Mouse (Mus musculus) forebrain, embryonic 12.5 days (tissue): Measurements from ENCODE around the gene Gm28035. TPM values are rescaled to one million over a fixed set of nuclear protein-coding genes. Genes with fewer than 3 reads are reported as not detected.

Experiments used
- ATAC-seq: fragments of 200-750 bp; cut with Nextera tagmentation; 2 replicates; pipeline ENCODE4 v1.8.0; 2017; ENCODE audit warnings: moderate TSS enrichment; ENCODE audit not compliant: low FRiP score
- H3K27ac ChIP-seq: fragments of 300-500 bp; sonication (generic); 2 replicates; pipeline ENCODE4 v1.5.1; 2016; ENCODE audit warnings: mild to moderate bottlenecking
- H3K27me3 ChIP-seq: fragments of 300-500 bp; sonication (generic); 2 replicates; pipeline ENCODE4 v1.6.1; 2016; ENCODE audit warnings: mild to moderate bottlenecking
- H3K36me3 ChIP-seq: fragments of 300-500 bp; sonication (generic); replicated peaks from 2 replicates; pipeline ENCODE4 v1.6.1; 2016; ENCODE audit warnings: mild to moderate bottlenecking
- H3K4me1 ChIP-seq: fragments of 300-500 bp; sonication (generic); 2 replicates; pipeline ENCODE4 v1.6.1; 2016
- H3K4me2 ChIP-seq: fragments of 300-500 bp; sonication (generic); 2 replicates; pipeline ENCODE4 v1.6.1; 2016; ENCODE audit warnings: mild to moderate bottlenecking, moderate library complexity
- H3K4me3 ChIP-seq: fragments of 300-500 bp; sonication (generic); replicated peaks from 2 replicates; pipeline ENCODE4 v1.5.1; 2016; ENCODE audit warnings: mild to moderate bottlenecking
- H3K9ac ChIP-seq: fragments of 300-500 bp; sonication (generic); 2 replicates; pipeline ENCODE4 v1.6.1; 2016; ENCODE audit warnings: mild to moderate bottlenecking
- H3K9me3 ChIP-seq: fragments of 300-500 bp; sonication (generic); 2 replicates; pipeline ENCODE4 v1.6.1; 2016
- WGBS: fragments of 180-500 bp; shearing (Covaris S2); methylation state at CpG from one replicate; pipeline ENCODE4 v1.1.7; 2016; 5-methylcytosine and 5-hydroxymethylcytosine counted together
- polyA plus RNA-seq: library from polyadenylated mRNA; unstranded; fragments of >200 nt; fragmentation: Nextera tagmentation; extraction: Ambion mirVana; gene quantifications from 2 replicates; pipeline ENCODE4 v1.2.1, GENCODE M21; 2016

Gene Gm28035
- polyA plus RNA-seq, 1 experiment from 2014 or later, result 0.64 TPM

- Histone ChIP-seq H3K9me3 (no peaks in the 10 kb centered on the region), H3K27me3 (no peaks in the 10 kb centered on the region), H3K4me3 (no peak overlapping the region), H3K4me2 (no peak overlapping the region), H3K4me1 (peaks cover 24% of the 10 kb centered on the region), H3K27ac (no peak overlapping the region), H3K36me3 (peaks cover 31% of the 10 kb centered on the region), H3K9ac (peak overlapping the region; percentile 17; the same call in 1 of the 2 replicates)
- 94% methylated on average over 2 of the region's 2 CpGs for WGBS
- ATAC-seq, result no peak
Observed at GRCm38 (mm10) chr2:30267466-30267865, 27.1 kb downstream of the Gm28035 start.

- no peaks in the 10 kb centered on the region for H3K27me3 ChIP-seq
- H3K27ac ChIP-seq, result no peak overlapping the region
- H3K4me1 ChIP-seq, result peaks cover 20% of the 10 kb centered on the region
- H3K36me3 ChIP-seq, result peaks cover 27% of the 10 kb centered on the region
- no peak overlapping the region for H3K4me2 ChIP-seq
- H3K9ac ChIP-seq, result no peak overlapping the region
- no peak overlapping the region for H3K4me3 ChIP-seq
- no peaks in the 10 kb centered on the region for H3K9me3 ChIP-seq
- 57% methylated on average over 4 of the region's 4 CpGs for WGBS
- ATAC-seq, result no peak
Observed at GRCm38 (mm10) chr2:30268371-30268770, 28.0 kb downstream of the Gm28035 start.

DNA sequence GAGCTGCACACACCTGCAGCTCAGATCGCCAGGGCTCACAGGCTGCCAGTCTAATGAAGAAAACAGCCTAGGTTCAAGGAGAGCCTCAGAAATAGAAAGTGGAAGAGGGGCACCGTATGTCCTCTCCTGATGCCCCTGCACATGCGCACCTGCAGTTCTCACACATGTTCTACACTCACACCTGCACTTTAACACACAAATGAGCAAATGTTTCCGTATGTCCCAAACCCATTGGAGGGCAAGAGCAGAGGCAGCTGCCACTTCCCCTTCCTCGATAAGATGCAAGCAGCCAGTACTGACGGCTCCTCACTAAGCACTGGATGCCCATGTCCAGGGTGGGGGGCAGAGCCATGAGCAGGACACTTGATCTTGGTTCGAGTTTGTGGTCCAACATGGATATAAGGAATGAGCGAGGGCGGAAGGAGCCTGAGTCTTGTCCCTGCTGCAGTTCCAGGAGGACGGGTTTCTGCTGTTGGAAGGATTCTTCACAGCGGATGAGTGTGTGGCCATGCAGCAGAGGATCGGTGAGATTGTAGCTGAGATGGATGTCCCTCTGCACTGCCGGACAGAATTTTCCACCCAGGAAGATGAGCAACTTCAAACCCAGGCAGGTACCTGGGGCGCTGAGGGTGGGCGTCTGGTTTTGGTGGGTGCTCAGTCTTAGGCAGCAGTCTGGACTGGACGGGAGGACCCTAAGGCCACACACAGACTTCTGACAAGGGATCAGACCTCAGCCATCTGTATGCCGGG is 29.0 kb downstream of the Gm28035 start:
- H3K4me3 ChIP-seq, result no peak overlapping the region
- peaks cover 19% of the 10 kb centered on the region for H3K4me1 ChIP-seq
- peak overlapping the region; percentile 31; the same call in 1 of the 2 replicates for H3K27ac ChIP-seq
- no peaks in the 10 kb centered on the region for H3K27me3 ChIP-seq
- H3K9me3 ChIP-seq, result no peaks in the 10 kb centered on the region
- no peak for ATAC-seq
- H3K4me2 ChIP-seq, result no peak overlapping the region
- WGBS, result 92% methylated on average over 17 of the region's 17 CpGs
- peaks cover 16% of the 10 kb centered on the region for H3K36me3 ChIP-seq
- no peak overlapping the region; the same call in 1 of the 2 replicates for H3K9ac ChIP-seq

DNA sequence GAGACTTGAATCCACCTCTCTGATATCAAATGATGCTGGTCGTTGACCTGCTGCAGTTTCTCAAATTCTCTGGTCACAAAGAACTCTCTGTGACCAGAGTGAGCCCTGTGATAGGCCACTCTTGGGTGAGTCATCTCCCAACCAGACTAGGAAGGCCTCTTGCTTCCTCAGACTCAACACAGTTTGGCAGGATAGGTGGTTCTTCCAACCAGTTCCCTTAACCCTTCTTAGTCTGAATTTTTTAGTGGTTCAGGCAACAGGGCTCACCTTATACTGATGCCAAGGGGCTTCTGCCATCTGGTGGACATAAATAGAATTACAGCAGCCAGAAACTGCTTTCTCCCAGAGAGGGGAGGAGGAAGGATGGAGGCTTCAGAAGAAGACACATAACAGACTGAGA is 29.8 kb downstream of the Gm28035 start:
- Histone ChIP-seq H3K27me3 (no peaks in the 10 kb centered on the region), H3K4me3 (no peak overlapping the region), H3K9me3 (no peaks in the 10 kb centered on the region), H3K4me1 (peaks cover 19% of the 10 kb centered on the region), H3K9ac (no peak overlapping the region), H3K36me3 (peaks cover 9% of the 10 kb centered on the region), H3K27ac (no peak overlapping the region), H3K4me2 (no peak overlapping the region)
- ATAC-seq, result no peak
- 63% methylated on average over 1 of the region's 1 CpGs for WGBS

- Histone ChIP-seq H3K27ac (no peak within 1 kb of the TSS), H3K36me3 (peaks cover 7% of the 10 kb centered on the region; the same call in 1 of the 2 replicates), H3K9ac (no peak within 1 kb of the TSS), H3K4me2 (no peak within 1 kb of the TSS), H3K4me1 (peaks cover 9% of the 10 kb centered on the region), H3K4me3 (no peak within 1 kb of the TSS), H3K27me3 (no peaks in the 10 kb centered on the region), H3K9me3 (no peaks in the 10 kb centered on the region)
- no peak for ATAC-seq
- WGBS, result 94% methylated on average over 11 of the region's 11 CpGs
Observed at GRCm38 (mm10) chr2:30280743-30281142, 40.4 kb downstream of the Gm28035 start, which contains the start of gene Gm28038. Gene Gm28038 (plus strand): TSS chr2:30281043.

- WGBS, result 84% methylated on average over 3 of the region's 3 CpGs
- H3K27me3 ChIP-seq, result no peaks in the 10 kb centered on the region
- H3K4me3 ChIP-seq, result no peak overlapping the region
- peaks cover 7% of the 10 kb centered on the region; the same call in 1 of the 2 replicates for H3K36me3 ChIP-seq
- no peak overlapping the region for H3K27ac ChIP-seq
- no peaks in the 10 kb centered on the region for H3K9me3 ChIP-seq
- H3K4me2 ChIP-seq, result no peak overlapping the region
- no peak overlapping the region for H3K9ac ChIP-seq
- no peak for ATAC-seq
- H3K4me1 ChIP-seq, result peaks cover 10% of the 10 kb centered on the region
Observed at GRCm38 (mm10) chr2:30281651-30282050, 41.3 kb downstream of the Gm28035 start.

- no peak for ATAC-seq
- no peak overlapping the region for H3K4me2 ChIP-seq
- H3K9me3 ChIP-seq, result no peaks in the 10 kb centered on the region
- peaks cover 7% of the 10 kb centered on the region for H3K36me3 ChIP-seq
- WGBS, result 91% methylated on average over 2 of the region's 2 CpGs
- peaks cover 22% of the 10 kb centered on the region for H3K4me1 ChIP-seq
- no peaks in the 10 kb centered on the region for H3K27me3 ChIP-seq
- H3K27ac ChIP-seq, result no peak overlapping the region
- H3K9ac ChIP-seq, result no peak overlapping the region
- no peak overlapping the region for H3K4me3 ChIP-seq
Observed at GRCm38 (mm10) chr2:30283193-30283592, 42.8 kb downstream of the Gm28035 start.

DNA sequence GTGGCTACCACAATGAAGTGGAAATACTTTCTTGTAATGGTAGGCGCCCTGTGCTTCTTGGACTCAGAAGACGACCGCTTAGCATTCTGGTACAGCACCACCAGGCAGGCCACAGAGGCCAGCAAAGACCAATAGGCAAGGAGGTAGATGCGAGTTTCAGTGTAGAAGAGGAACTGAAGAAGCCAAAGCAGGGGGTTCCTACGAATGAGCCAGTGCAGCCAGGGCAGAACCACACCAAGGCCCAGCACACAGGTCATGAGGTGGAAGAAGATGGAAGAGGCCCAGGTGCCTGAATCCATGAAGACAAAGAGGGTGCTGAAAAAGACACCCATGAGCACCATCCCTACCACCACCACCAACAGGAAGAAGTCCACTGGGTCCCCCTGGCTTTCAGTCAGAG is 44.6 kb downstream of the Gm28035 start:
- H3K9ac ChIP-seq, result peak overlapping the region; percentile 90; the same call in 1 of the 2 replicates

GRCm38 (mm10) chr2:30285416-30286181 is 45.2 kb downstream of the Gm28035 start:
- 18% methylated on average over 38 of the region's 38 CpGs for WGBS
- Histone ChIP-seq H3K4me3 (peak overlapping the region; percentile 96), H3K27ac (0 out of 2 replicates have a peak overlapping the region, but pooled peaks have one; percentile 75)

More for the DNA sequence above, 44.6 kb downstream of the Gm28035 start:
- Histone ChIP-seq H3K4me1 (peaks cover 22% of the 10 kb centered on the region), H3K27ac (no peak overlapping the region), H3K27me3 (no peaks in the 10 kb centered on the region), H3K4me3 (peak overlapping the region; percentile 96), H3K9me3 (no peaks in the 10 kb centered on the region), H3K4me2 (peak overlapping the region; percentile 99), H3K36me3 (peaks cover 5% of the 10 kb centered on the region)
- no peak for ATAC-seq
- WGBS, result 88% methylated on average over 5 of the region's 5 CpGs

GRCm38 (mm10) chr2:30286192-30287026 is 46.0 kb downstream of the Gm28035 start, which contains the start of the genes Dolk and Nup188:
Gene Dolk (minus strand): TSS chr2:30286334.
Gene Nup188 (plus strand): TSS chr2:30286397.
- Histone ChIP-seq H3K9ac (peak within 1 kb of the TSS; percentile 90), H3K4me2 (peak within 1 kb of the TSS; percentile 99), H3K9me3 (no peaks in the 10 kb centered on the region), H3K4me1 (peaks cover 22% of the 10 kb centered on the region), H3K36me3 (peaks cover 9% of the 10 kb centered on the region), H3K27me3 (no peaks in the 10 kb centered on the region), H3K27ac (peak within 1 kb of the TSS; percentile 75), H3K4me3 (peak within 1 kb of the TSS; percentile 96)
- peak; percentile 98 for ATAC-seq
- WGBS, result under 1% methylated on average over 67 of the region's 68 CpGs

More at GRCm38 (mm10) chr2:30285416-30286181, 45.2 kb downstream of the Gm28035 start:
- peaks cover 22% of the 10 kb centered on the region for H3K4me1 ChIP-seq
- H3K9ac ChIP-seq, result peak overlapping the region; percentile 90
- peak; percentile 70 for ATAC-seq
- no peaks in the 10 kb centered on the region for H3K9me3 ChIP-seq
- no peaks in the 10 kb centered on the region for H3K27me3 ChIP-seq
- peaks cover 7% of the 10 kb centered on the region for H3K36me3 ChIP-seq
- peak overlapping the region; percentile 99 for H3K4me2 ChIP-seq

GRCm38 (mm10) chr2:30287027-30287373 is 46.6 kb downstream of the Gm28035 start:
- no peak for ATAC-seq
- Histone ChIP-seq H3K9ac (peak overlapping the region; percentile 90), H3K9me3 (no peaks in the 10 kb centered on the region), H3K4me3 (peak overlapping the region; percentile 96), H3K27ac (peak overlapping the region; percentile 75; the same call in 1 of the 2 replicates), H3K36me3 (peaks cover 9% of the 10 kb centered on the region), H3K27me3 (no peaks in the 10 kb centered on the region), H3K4me2 (peak overlapping the region; percentile 99), H3K4me1 (peaks cover 22% of the 10 kb centered on the region)
- WGBS, result under 1% methylated on average over 10 of the region's 10 CpGs
